Mouse (Mus musculus): ENCODE results near the gene Lmx1b.

DNA sequence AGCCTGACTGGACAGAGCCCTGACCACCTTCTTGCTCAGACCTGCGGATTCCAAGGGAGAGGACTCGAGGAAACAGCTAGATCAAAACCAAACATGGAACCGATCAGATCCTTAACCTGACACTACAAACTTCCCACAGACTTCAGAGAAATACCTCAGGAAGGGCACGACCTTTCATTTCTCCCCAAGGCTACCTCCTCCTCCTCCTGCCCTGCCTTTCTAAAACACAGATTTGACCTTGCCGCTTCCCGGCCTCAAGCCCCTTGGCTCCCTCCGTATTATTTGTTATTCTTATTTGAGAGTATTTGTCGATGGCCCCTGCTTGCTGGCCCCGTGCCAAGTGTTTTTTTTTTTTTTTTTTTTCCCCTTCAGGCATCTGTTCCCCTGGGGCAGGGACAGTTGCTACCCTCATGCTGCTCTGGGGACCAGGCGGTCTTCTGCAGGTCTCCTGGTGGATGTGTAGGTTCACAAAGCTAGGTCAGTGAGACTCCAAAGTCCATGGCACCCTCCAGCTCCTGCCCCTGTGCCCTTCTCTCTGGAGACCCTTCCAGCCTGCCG lies 26.2 kb upstream of the Lmx1b start:
- TF ChIP-seq POLR2A (IDR thresholded peaks at IDR 0.05; ENCODE audit: low read depth, low read length) (no peak), CTCF (conservative IDR thresholded peaks at IDR 0.05; ENCODE audit: insufficient read depth, insufficient read length, low read depth, low read length) (no peak)
